Mouse (Mus musculus): ENCODE measurements around the gene Grm8. TPM values are rescaled to one million over a fixed set of nuclear protein-coding genes. Genes with fewer than 3 reads are reported as not detected.
"Not testable (repeated sequence)": the region's sequence is repeated elsewhere in the genome, so short reads cannot be mapped to it uniquely, and the experiment has no call there.

Grm8 gene
- total RNA-seq, 2 experiments from 2014 or later = 0.81 TPM; not detected in 1

- no peak for DNase-seq (ENCODE audit: low spot score in 2 of 2)
Measured at GRCm38 (mm10) chr6:27887922-27888321, 247.1 kb downstream of the Grm8 start.

GRCm38 (mm10) chr6:27885786-27886185 lies 249.2 kb downstream of the Grm8 start:
- no peak for DNase-seq (ENCODE audit: low spot score in 2 of 2)

- no peak for DNase-seq (ENCODE audit: low spot score in 2 of 2)
Measured at GRCm38 (mm10) chr6:27849644-27850043, 285.3 kb downstream of the Grm8 start.

- no peak for DNase-seq (ENCODE audit: low spot score in 2 of 2)
Measured at GRCm38 (mm10) chr6:27836159-27836558, 298.8 kb downstream of the Grm8 start.

- DNase-seq (ENCODE audit: low spot score in 2 of 2) = not testable (repeated sequence)
Measured at GRCm38 (mm10) chr6:27819735-27820134, 315.2 kb downstream of the Grm8 start.

- no peak for DNase-seq (ENCODE audit: low spot score in 2 of 2)
Measured at GRCm38 (mm10) chr6:27812789-27813188, 322.2 kb downstream of the Grm8 start.

GRCm38 (mm10) chr6:27809996-27810395 lies 325.0 kb downstream of the Grm8 start:
- no peak for DNase-seq (ENCODE audit: low spot score in 2 of 2)

- DNase-seq (ENCODE audit: low spot score in 2 of 2) = no peak
Measured at GRCm38 (mm10) chr6:27806741-27807140, 328.2 kb downstream of the Grm8 start.

GRCm38 (mm10) chr6:27800881-27801572 lies 334.0 kb downstream of the Grm8 start:
- no peak for DNase-seq (ENCODE audit: low spot score in 2 of 2)

- DNase-seq (ENCODE audit: low spot score in 2 of 2) = no peak
Measured at GRCm38 (mm10) chr6:27798735-27799134, 336.2 kb downstream of the Grm8 start.

GRCm38 (mm10) chr6:27789566-27789965 lies 345.4 kb downstream of the Grm8 start:
- no peak for DNase-seq (ENCODE audit: low spot score in 2 of 2)

GRCm38 (mm10) chr6:27789151-27789550 lies 345.8 kb downstream of the Grm8 start:
- no peak for DNase-seq (ENCODE audit: low spot score in 2 of 2)

- no peak for DNase-seq (ENCODE audit: low spot score in 2 of 2)
Measured at GRCm38 (mm10) chr6:27782251-27782650, 352.7 kb downstream of the Grm8 start.

- no peak for DNase-seq (ENCODE audit: low spot score in 2 of 2)
Measured at GRCm38 (mm10) chr6:27781371-27781770, 353.6 kb downstream of the Grm8 start.

GRCm38 (mm10) chr6:27775646-27776271 lies 359.2 kb downstream of the Grm8 start:
- DNase-seq (ENCODE audit: low spot score in 2 of 2) = no peak

- no peak for DNase-seq (ENCODE audit: low spot score in 2 of 2)
Measured at GRCm38 (mm10) chr6:27762061-27762460, 372.9 kb downstream of the Grm8 start.

- no peak for DNase-seq (ENCODE audit: low spot score in 2 of 2)
Measured at GRCm38 (mm10) chr6:27753290-27753829, 381.6 kb downstream of the Grm8 start.

GRCm38 (mm10) chr6:27746493-27746892 lies 388.5 kb downstream of the Grm8 start:
- no peak for DNase-seq (ENCODE audit: low spot score in 2 of 2)

- DNase-seq (ENCODE audit: low spot score in 2 of 2) = no peak
Measured at GRCm38 (mm10) chr6:27745693-27746451, 389.1 kb downstream of the Grm8 start.

- DNase-seq (ENCODE audit: low spot score in 2 of 2) = no peak
Measured at GRCm38 (mm10) chr6:27689382-27689781, 445.6 kb downstream of the Grm8 start.

- DNase-seq (ENCODE audit: low spot score in 2 of 2) = no peak
Measured at GRCm38 (mm10) chr6:27661747-27662435, 473.1 kb downstream of the Grm8 start.
